Mouse (Mus musculus): Measurements from ENCODE around the gene Zscan5b. TPM values are rescaled to one million over a fixed set of nuclear protein-coding genes. Genes with fewer than 3 reads are reported as not detected.
A peak's percentile ranks its signal among the peaks of the same experiment; 100 is the strongest.
"Not testable (repeated sequence)": the region's sequence is repeated elsewhere in the genome, so short reads cannot be mapped to it uniquely, and the experiment has no call there.

Gene Zscan5b
- polyA plus RNA-seq, 1 experiment from 2014 or later, result not detected

DNA sequence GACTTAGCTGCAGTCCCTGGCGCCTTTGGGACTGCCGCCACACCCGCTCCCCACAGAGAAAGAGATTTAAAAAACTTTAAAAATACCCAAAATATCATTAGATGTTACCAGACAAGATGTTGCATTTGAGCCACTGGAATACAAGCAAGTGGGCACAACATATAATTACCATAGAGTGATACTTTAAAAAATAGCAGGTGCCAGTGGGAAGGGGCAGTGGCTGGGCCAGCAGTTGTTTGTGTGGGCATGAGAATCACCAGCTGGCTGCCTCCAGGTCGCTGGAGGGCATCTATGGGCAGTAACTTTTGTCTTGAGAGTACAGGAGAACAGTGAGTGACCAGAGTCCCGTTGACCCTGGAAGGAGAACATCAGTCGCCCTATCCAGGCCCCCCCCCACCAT, 30.3 kb downstream of the Zscan5b start, which contains the start of gene Epp13:
Gene Epp13 (plus strand): TSS at position 301 of the 400 bp plus-strand sequence.
- no peak within 1 kb of the TSS for H3K4me2 ChIP-seq
- WGBS, result 85% methylated on average over 6 of the region's 6 CpGs
- no peak within 1 kb of the TSS for H3K4me3 ChIP-seq
- no peaks in the 10 kb centered on the region for H3K27me3 ChIP-seq
- no peak within 1 kb of the TSS for H3K27ac ChIP-seq
- H3K9ac ChIP-seq, result no peak within 1 kb of the TSS
- H3K36me3 ChIP-seq (ENCODE audit: poor library complexity, severe bottlenecking), result no peaks in the 10 kb centered on the region
- peaks cover 7% of the 10 kb centered on the region for H3K9me3 ChIP-seq (replicated peaks)
- no peak for ATAC-seq
- H3K4me1 ChIP-seq, result no peaks in the 10 kb centered on the region

DNA sequence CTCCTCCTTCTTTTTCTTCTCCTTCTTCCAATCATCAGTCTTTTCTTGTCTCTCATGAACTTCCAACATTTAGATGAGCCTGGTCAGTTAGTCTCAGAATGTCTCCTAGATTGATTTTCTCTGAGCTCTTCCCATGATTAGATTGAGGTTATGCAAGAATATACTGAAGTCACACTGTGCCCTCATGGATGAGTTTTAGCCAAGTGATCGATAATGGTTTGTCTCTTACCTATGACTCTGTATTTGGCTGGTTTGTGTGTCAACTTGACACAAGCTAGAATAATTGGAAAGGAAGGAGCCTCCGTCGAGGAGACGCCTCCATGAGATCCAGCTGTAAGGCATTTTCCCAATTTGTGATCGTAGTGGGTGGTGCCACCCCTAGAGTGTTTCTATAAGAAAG, 32.4 kb downstream of the Zscan5b start:
- Histone ChIP-seq H3K9me3 (replicated peaks) (peaks cover 7% of the 10 kb centered on the region), H3K36me3 (ENCODE audit: poor library complexity, severe bottlenecking) (no peaks in the 10 kb centered on the region), H3K4me2 (no peak overlapping the region), H3K27me3 (no peaks in the 10 kb centered on the region), H3K4me3 (no peak overlapping the region), H3K27ac (no peak overlapping the region), H3K4me1 (no peaks in the 10 kb centered on the region), H3K9ac (no peak overlapping the region)
- no peak for ATAC-seq
- WGBS, result 95% methylated on average over 5 of the region's 5 CpGs

DNA sequence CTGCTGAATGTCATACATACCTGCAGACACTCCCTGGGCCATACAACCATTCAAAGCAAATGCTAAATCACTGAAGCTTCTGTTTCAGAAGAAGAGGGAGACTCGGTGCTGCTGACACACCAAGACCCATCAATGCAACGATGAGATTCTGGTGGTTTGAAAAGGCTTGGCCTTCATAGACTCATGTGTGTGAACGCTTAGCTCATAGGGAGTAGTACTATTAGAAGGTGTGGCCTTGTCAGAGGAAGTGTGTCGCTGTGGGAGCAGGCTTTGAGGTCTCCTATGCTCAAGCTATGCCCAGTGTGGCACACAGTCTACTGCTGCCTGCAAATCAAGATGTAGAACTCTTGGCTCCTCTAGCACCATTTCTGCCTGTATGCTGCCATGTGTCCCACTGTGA, 35.3 kb downstream of the Zscan5b start:
- ATAC-seq, result no peak
- 80% methylated on average over 4 of the region's 4 CpGs for WGBS
- H3K4me2 ChIP-seq, result no peak overlapping the region
- H3K27me3 ChIP-seq, result no peaks in the 10 kb centered on the region
- peaks cover 6% of the 10 kb centered on the region for H3K9me3 ChIP-seq (replicated peaks)
- H3K9ac ChIP-seq, result no peak overlapping the region
- H3K4me1 ChIP-seq, result no peaks in the 10 kb centered on the region
- no peak overlapping the region for H3K27ac ChIP-seq
- H3K36me3 ChIP-seq (ENCODE audit: poor library complexity, severe bottlenecking), result no peaks in the 10 kb centered on the region
- no peak overlapping the region for H3K4me3 ChIP-seq

DNA sequence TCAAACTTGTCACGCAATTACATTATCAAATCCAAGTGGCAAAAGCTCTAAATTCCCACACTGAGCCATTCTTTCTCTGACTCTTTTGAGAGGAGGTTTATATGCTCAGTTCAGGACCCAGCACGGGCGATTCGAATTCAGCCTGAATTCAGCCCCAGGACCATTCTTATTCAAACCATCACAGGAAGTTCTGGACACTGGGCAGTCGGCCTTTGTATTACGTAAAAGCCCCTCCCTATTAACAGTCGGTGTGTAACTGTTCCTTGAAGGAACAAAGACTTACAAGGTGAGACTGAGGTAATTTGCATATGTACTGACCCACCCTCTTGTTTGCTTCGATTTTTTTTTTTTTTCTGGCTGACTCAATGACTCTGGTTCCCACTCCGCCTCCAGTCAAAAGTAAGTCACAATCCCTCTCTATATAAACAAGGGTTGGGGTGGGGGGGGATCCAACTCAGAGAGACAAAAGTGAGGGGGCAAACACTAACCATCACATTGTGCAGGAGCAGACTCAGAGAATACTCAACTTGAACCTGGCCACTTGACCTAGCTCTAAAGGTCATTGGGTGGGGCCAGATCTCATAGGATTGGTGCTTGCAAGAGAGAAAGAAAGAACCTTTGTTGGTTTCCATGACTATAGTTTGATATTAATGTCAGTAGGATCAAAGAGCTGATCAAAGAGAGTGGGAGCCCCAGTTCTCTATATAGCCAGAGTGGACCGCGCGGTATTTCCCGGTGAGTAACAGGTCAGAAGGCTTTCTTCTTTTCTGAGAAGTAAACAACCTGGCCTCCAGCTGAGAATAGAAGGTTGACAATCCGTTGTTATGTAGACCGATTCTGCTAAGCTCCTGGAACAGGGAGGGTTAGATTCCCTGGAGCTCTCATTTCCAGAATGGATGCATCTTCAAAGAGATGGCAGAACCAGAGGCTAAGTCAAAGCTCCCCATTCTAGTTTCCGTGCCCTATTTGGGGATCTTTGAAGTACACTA, 36.4 kb downstream of the Zscan5b start:
- 36% methylated on average over 16 of the region's 16 CpGs for WGBS
- Histone ChIP-seq H3K27ac (no peak overlapping the region), H3K4me1 (no peaks in the 10 kb centered on the region), H3K27me3 (no peaks in the 10 kb centered on the region), H3K4me2 (no peak overlapping the region), H3K36me3 (ENCODE audit: poor library complexity, severe bottlenecking) (no peaks in the 10 kb centered on the region), H3K4me3 (no peak overlapping the region), H3K9ac (no peak overlapping the region), H3K9me3 (replicated peaks) (no peaks in the 10 kb centered on the region)
- ATAC-seq, result no peak

DNA sequence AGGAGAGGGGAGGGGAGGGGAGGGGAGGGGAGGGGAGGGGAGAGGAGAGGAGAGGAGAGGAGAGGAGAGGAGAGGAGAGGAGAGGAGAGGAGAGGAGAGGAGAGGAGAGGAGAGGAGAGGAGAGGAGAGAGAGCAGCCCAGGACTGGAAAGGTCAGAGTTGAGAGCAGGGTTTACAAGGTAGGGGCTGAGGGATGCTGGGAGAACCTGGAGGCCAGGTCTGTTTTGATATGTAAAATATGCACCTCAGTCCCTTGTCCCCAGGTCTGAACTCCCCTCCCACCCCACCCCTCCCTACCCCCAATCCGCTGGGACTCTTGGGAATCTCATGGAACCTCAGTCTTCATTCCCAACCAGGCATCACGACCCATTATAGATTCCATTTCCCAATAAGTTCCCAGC, 37.9 kb downstream of the Zscan5b start:
- H3K9me3 ChIP-seq (replicated peaks); H3K4me1 ChIP-seq; H3K27ac ChIP-seq; H3K9ac ChIP-seq; H3K4me3 ChIP-seq; ATAC-seq; H3K36me3 ChIP-seq (ENCODE audit: poor library complexity, severe bottlenecking); H3K27me3 ChIP-seq; H3K4me2 ChIP-seq: not testable (repeated sequence)
- 39% methylated on average over 2 of the region's 2 CpGs for WGBS

DNA sequence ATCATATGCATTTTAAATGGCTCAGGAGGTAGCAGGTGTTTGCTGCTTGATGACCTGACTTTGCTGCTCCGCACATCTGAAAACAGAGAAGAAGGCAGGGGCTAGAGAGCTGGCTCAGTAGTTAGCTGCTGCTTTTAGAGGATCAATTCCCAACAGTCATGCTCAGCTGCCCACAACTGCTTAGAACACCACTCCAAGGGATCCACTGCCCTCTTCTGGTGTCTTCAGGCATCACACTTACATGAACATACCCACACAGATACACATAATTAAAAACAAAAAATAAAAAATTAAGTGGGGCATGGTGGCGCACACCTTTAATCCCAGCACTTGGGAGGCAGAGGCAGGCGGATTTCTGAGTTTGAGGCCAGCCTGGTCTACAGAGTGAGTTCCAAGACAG, 40.0 kb downstream of the Zscan5b start:
- Histone ChIP-seq H3K27me3 (no peaks in the 10 kb centered on the region), H3K9ac (no peak overlapping the region), H3K9me3 (replicated peaks) (no peaks in the 10 kb centered on the region), H3K27ac (no peak overlapping the region), H3K4me1 (no peaks in the 10 kb centered on the region), H3K36me3 (ENCODE audit: poor library complexity, severe bottlenecking) (no peaks in the 10 kb centered on the region), H3K4me3 (no peak overlapping the region), H3K4me2 (no peak overlapping the region)
- ATAC-seq, result no peak
- 92% methylated on average over 3 of the region's 3 CpGs for WGBS

DNA sequence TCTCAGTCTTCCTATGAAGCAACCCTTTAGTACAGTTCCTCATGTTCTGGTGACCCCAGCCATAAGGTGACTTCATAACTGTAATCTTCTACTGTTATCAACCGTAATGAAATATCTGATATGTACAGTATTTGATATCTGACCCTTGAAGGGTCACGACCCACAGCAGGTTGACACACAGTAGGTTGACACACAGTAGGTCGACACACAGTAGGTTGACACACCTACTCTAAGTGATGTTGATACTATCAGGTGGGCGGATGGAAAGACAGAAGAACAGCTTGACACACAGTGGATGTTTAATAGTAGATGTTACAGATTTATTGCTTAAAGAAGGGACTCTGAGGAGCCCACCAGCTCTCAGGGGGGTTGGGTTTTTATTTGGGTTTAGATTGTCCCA, 40.9 kb downstream of the Zscan5b start:
- H3K4me1 ChIP-seq, result no peaks in the 10 kb centered on the region
- no peaks in the 10 kb centered on the region for H3K9me3 ChIP-seq (replicated peaks)
- H3K27ac ChIP-seq, result no peak overlapping the region
- WGBS, result 83% methylated on average over 4 of the region's 4 CpGs
- no peak overlapping the region for H3K4me2 ChIP-seq
- H3K9ac ChIP-seq, result no peak overlapping the region
- no peak for ATAC-seq
- no peaks in the 10 kb centered on the region for H3K27me3 ChIP-seq
- H3K4me3 ChIP-seq, result no peak overlapping the region
- H3K36me3 ChIP-seq (ENCODE audit: poor library complexity, severe bottlenecking), result no peaks in the 10 kb centered on the region

DNA sequence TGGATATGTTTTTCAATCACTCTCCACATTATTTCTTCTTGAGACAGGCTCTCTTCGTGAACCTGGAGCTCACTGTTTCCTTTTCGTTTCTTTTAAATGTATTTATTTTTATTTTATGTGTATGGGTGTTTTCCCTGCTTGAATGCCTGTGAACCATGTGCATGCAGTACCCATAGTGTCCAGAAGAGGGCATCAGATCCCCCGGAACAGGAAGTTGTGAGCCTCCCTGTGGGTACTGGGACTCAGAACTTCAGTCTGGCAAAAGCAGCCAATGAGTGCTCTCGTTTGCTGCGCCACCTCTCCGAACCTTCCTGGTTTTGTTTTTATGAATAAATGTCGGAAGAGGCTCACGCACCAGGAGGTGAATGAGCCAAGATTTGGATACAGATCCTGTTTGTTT, 43.6 kb downstream of the Zscan5b start:
- no peak overlapping the region for H3K9ac ChIP-seq
- no peak overlapping the region for H3K4me2 ChIP-seq
- ATAC-seq, result no peak
- no peak overlapping the region for H3K4me3 ChIP-seq
- no peaks in the 10 kb centered on the region for H3K27me3 ChIP-seq
- no peaks in the 10 kb centered on the region for H3K4me1 ChIP-seq
- H3K27ac ChIP-seq, result no peak overlapping the region
- no peaks in the 10 kb centered on the region for H3K9me3 ChIP-seq (replicated peaks)
- H3K36me3 ChIP-seq (ENCODE audit: poor library complexity, severe bottlenecking), result no peaks in the 10 kb centered on the region
- 60% methylated on average over 8 of the region's 8 CpGs for WGBS

DNA sequence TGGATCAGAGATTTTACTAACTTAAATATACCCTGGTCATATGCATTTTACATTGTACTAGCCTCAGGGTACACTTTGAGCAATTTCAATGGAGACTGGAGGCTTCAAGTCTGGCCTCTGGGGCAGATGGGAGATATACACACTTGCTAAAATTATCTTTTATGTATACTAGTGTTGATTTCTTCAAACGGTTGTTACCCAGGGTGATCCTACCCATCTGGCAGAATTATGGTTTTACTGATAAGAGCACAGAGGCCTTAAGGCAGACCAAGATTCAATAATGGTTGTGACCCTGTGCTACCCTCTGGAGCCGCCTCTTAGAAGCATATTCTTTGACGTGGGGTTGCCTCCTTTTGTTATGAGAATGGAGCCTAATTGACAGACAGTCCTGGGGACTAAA, 55.8 kb downstream of the Zscan5b start:
- no peak overlapping the region for H3K27ac ChIP-seq
- no peaks in the 10 kb centered on the region for H3K4me1 ChIP-seq
- H3K36me3 ChIP-seq (ENCODE audit: poor library complexity, severe bottlenecking), result no peaks in the 10 kb centered on the region
- no peaks in the 10 kb centered on the region for H3K9me3 ChIP-seq (replicated peaks)
- H3K9ac ChIP-seq, result no peak overlapping the region
- H3K27me3 ChIP-seq, result no peaks in the 10 kb centered on the region
- WGBS, result 54% methylated on average over 3 of the region's 3 CpGs
- no peak for ATAC-seq
- H3K4me3 ChIP-seq, result no peak overlapping the region
- no peak overlapping the region for H3K4me2 ChIP-seq

DNA sequence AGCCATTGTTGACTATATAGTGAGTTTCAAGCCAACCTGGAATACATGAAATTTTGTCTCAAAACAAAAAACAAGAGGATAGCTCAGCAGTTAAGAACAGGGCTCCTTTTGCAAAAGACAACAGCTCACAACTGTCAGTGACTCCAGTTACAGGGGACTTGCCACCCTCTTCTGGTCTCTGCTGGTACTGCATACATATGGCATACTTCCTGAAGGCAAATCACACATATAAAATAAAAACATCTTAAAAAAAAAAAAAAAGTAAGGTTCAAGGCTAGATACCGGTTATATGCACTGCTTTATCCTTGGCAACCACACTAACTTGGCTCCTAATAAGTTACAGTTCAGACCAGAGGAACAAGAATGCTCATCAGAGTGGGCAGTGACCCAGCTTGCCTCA, 60.7 kb downstream of the Zscan5b start:
- Histone ChIP-seq H3K4me1 (peaks cover 10% of the 10 kb centered on the region), H3K4me3 (peak overlapping the region; percentile 53), H3K9me3 (replicated peaks) (no peaks in the 10 kb centered on the region), H3K27me3 (no peaks in the 10 kb centered on the region), H3K9ac (no peak overlapping the region), H3K36me3 (ENCODE audit: poor library complexity, severe bottlenecking) (no peaks in the 10 kb centered on the region), H3K4me2 (peak overlapping the region; percentile 61), H3K27ac (no peak overlapping the region)
- ATAC-seq, result no peak
- WGBS, result 4% methylated on average over 1 of the region's 1 CpGs

DNA sequence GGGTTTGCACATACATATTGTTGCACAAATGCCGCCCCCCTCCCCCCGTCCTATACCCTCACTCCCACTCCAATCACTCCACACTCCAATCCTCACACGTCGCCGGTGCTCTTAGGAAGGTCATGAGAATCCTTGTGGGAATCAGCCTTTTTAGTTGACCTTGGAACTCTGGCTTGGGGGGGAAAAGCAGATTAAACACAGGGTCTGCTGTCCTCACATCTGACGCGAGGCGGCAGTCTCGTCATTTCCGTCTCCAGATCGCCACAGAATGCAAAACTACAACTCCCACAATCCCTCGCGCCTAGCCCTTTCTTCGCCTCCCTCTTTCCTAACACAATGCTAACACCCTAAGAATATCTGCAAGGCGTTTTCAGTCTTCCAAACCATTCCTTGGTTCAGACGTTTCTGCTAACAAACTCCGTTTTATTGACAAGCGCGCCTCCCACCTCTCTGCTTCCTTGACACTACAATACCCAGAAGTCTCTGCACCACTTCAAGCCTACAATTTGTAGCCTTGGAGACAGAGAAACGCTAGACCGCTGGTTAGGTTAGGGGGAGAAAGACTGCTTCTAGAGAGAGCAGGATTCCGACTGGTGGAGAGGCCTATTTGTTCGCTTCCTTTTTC, 61.5 kb downstream of the Zscan5b start:
- no peaks in the 10 kb centered on the region for H3K36me3 ChIP-seq (ENCODE audit: poor library complexity, severe bottlenecking)
- H3K4me1 ChIP-seq, result peaks cover 19% of the 10 kb centered on the region
- H3K27me3 ChIP-seq, result no peaks in the 10 kb centered on the region
- peak overlapping the region; percentile 62 for H3K9ac ChIP-seq
- peak overlapping the region; percentile 81 for H3K27ac ChIP-seq
- WGBS, result under 1% methylated on average over 23 of the region's 23 CpGs
- H3K4me2 ChIP-seq, result peak overlapping the region; percentile 61
- ATAC-seq, result peak; percentile 74
- H3K4me3 ChIP-seq, result peak overlapping the region; percentile 53
- H3K9me3 ChIP-seq (replicated peaks), result no peaks in the 10 kb centered on the region

DNA sequence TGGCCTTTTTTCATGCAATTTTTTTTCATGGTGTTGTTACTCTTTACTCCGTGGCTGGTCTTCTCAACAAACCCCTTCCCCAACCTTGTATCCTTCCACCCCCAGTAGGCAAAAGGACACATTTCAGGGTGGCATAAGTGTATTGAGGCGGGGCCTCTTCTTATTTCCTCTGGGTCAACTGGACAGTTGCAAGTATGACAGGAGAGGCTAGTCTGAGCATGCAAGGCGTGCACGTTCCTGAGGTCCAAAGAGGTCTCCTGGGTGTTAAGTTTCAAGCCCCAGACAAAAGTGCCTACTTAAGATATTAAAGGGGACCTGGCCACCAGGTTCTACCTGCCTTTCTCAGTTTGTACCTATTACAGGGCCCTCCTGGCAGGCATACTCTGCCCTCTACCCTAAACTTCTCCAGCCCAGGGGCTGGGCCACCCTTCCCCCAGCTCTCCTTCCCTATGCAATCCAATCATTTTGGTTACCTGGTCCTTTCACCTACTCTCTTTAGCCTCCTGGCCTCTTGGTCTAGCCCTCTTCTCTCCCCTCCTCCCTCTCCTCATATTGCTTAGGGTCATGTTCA, 62.4 kb downstream of the Zscan5b start:
- Histone ChIP-seq H3K9ac (no peak overlapping the region), H3K27ac (no peak overlapping the region), H3K4me1 (peaks cover 23% of the 10 kb centered on the region), H3K9me3 (replicated peaks) (no peaks in the 10 kb centered on the region), H3K27me3 (no peaks in the 10 kb centered on the region), H3K4me2 (peak overlapping the region; percentile 61; the same call in 1 of the 2 replicates), H3K4me3 (no peak overlapping the region), H3K36me3 (ENCODE audit: poor library complexity, severe bottlenecking) (no peaks in the 10 kb centered on the region)
- 92% methylated on average over 4 of the region's 4 CpGs for WGBS
- ATAC-seq, result no peak
